Mouse (Mus musculus) bone marrow macrophage, adult 2 months (primary cell): Measurements from ENCODE around the gene Six4. TPM values are rescaled to one million over a fixed set of nuclear protein-coding genes. Genes with fewer than 3 reads are reported as not detected.
A peak's percentile ranks its signal among the peaks of the same experiment; 100 is the strongest.
"Not testable (repeated sequence)": the region's sequence is repeated elsewhere in the genome, so short reads cannot be mapped to it uniquely, and the experiment has no call there.

ENCODE experiments used
- H3K27ac ChIP-seq: 2 replicates; pipeline ENCODE4 v1.5.1; 2012; ENCODE audit warnings: low read depth, low read length; ENCODE audit not compliant: insufficient read depth
- H3K4me1 ChIP-seq: 2 replicates; pipeline ENCODE4 v1.6.1; 2012; ENCODE audit warnings: low read length; ENCODE audit not compliant: control insufficient read depth, insufficient read depth
- H3K4me3 ChIP-seq: 2 replicates; pipeline ENCODE4 v1.5.1; 2012; ENCODE audit warnings: mild to moderate bottlenecking, low read length, moderate library complexity; ENCODE audit not compliant: insufficient read depth
- CTCF ChIP-seq: IDR thresholded peaks from 2 replicates; pipeline ENCODE4 v1.5.1; 2012; ENCODE audit warnings: low read depth, mild to moderate bottlenecking, low read length, moderate library complexity
- POLR2A ChIP-seq: IDR thresholded peaks from 2 replicates; pipeline ENCODE4 v1.6.1; 2012; ENCODE audit warnings: mild to moderate bottlenecking, low read depth, low read length, borderline replicate concordance
- polyA plus RNA-seq: library from polyadenylated mRNA; stranded (reverse); fragments of >200 nt; gene quantifications from 2 replicates; pipeline ENCODE4 v1.2.4, GENCODE M21; 2012; ENCODE audit not compliant: missing spikeins, insufficient read depth, insufficient read length

The Six4 gene
- polyA plus RNA-seq: 0.08 TPM in 1 of 2 replicates, not detected in the other

- Histone ChIP-seq H3K4me3 (peak within 1 kb of the TSS; percentile 61), H3K4me1 (no peaks in the 10 kb centered on the region), H3K27ac (no peak within 1 kb of the TSS)
- TF ChIP-seq POLR2A (no peak), CTCF (no peak)
Measured at GRCm38 (mm10) chr12:73113196-73113595, at the start of gene Six4. Six4 (minus strand) TSS chr12:73113456.

GRCm38 (mm10) chr12:73162408-73163181 is 49.3 kb upstream of the Six4 start:
- H3K4me3 ChIP-seq: no peak overlapping the region
- H3K4me1 ChIP-seq: peaks cover 9% of the 10 kb centered on the region
- H3K27ac ChIP-seq: no peak overlapping the region
- no peak for TF ChIP-seq POLR2A
- no peak for TF ChIP-seq CTCF

- Histone ChIP-seq H3K4me1 (peaks cover 7% of the 10 kb centered on the region), H3K4me3 (no peak overlapping the region), H3K27ac (no peak overlapping the region)
- TF ChIP-seq POLR2A: no peak
- no peak for TF ChIP-seq CTCF
Measured at GRCm38 (mm10) chr12:73160341-73160740, 47.1 kb upstream of the Six4 start.

- TF ChIP-seq POLR2A (no peak), CTCF (no peak)
- no peaks in the 10 kb centered on the region for H3K4me1 ChIP-seq
- no peak overlapping the region for H3K4me3 ChIP-seq
- no peak overlapping the region for H3K27ac ChIP-seq
Measured at GRCm38 (mm10) chr12:73154150-73154549, 40.9 kb upstream of the Six4 start.

- not testable (repeated sequence) for H3K4me3 ChIP-seq, H3K27ac ChIP-seq, H3K4me1 ChIP-seq
Measured at GRCm38 (mm10) chr12:73151038-73151437, 37.8 kb upstream of the Six4 start.

- Histone ChIP-seq H3K27ac (no peak overlapping the region), H3K4me1 (peaks cover 3% of the 10 kb centered on the region; the same call in 1 of the 2 replicates), H3K4me3 (no peak overlapping the region)
- TF ChIP-seq POLR2A: no peak
Measured at GRCm38 (mm10) chr12:73147236-73147635, 34.0 kb upstream of the Six4 start.

- no peak for TF ChIP-seq POLR2A
- TF ChIP-seq CTCF: no peak
- Histone ChIP-seq H3K27ac (no peak overlapping the region), H3K4me1 (peaks cover 2% of the 10 kb centered on the region; the same call in 1 of the 2 replicates), H3K4me3 (no peak overlapping the region)
Measured at GRCm38 (mm10) chr12:73140732-73141131, 27.5 kb upstream of the Six4 start.

GRCm38 (mm10) chr12:73125250-73125649 is 12.0 kb upstream of the Six4 start:
- no peak overlapping the region for H3K4me3 ChIP-seq
- no peak for TF ChIP-seq CTCF
- TF ChIP-seq POLR2A: no peak
- H3K27ac ChIP-seq: no peak overlapping the region
- H3K4me1 ChIP-seq: peaks cover 10% of the 10 kb centered on the region

GRCm38 (mm10) chr12:73123093-73124041 is 10.1 kb upstream of the Six4 start, which contains the start of gene Mnat1:
Mnat1 (plus strand) TSS chr12:73123717.
- H3K27ac ChIP-seq: no peak within 1 kb of the TSS

More at GRCm38 (mm10) chr12:73123093-73124041, 10.1 kb upstream of the Six4 start, which contains the start of gene Mnat1:
- Histone ChIP-seq H3K4me3 (peak within 1 kb of the TSS; percentile 98), H3K4me1 (peaks cover 10% of the 10 kb centered on the region)
- TF ChIP-seq CTCF: no peak
- TF ChIP-seq POLR2A: no peak
